Mouse (Mus musculus) neural tube, embryonic 10.5 days (tissue): ENCODE measurements around the gene Vegfc.

Experiments used
- DNase-seq: peaks from one replicate; pipeline ENCODE4 v3.0.0-alpha.2; 2017; ENCODE audit warnings: low spot score; ENCODE audit errors: extremely low spot score

Gene Vegfc

GRCm38 (mm10) chr8:54077271-54078120, at the start of gene Vegfc:
Gene Vegfc, plus strand, starts transcription at chr8:54077606.
- peak; percentile 77 for DNase-seq

GRCm38 (mm10) chr8:54034584-54034983, 42.8 kb upstream of the Vegfc start:
- DNase-seq = no peak

- no peak for DNase-seq
These were observed 34.8 kb upstream of the Vegfc start for GRCm38 (mm10) chr8:54042601-54043000.

GRCm38 (mm10) chr8:54043468-54043867, 33.9 kb upstream of the Vegfc start:
- DNase-seq = no peak

GRCm38 (mm10) chr8:54053210-54053609, 24.2 kb upstream of the Vegfc start:
- peak; percentile 27 for DNase-seq

- no peak for DNase-seq
These were observed 11.9 kb upstream of the Vegfc start for GRCm38 (mm10) chr8:54065492-54065891.

GRCm38 (mm10) chr8:54076301-54076700, 1.1 kb upstream of the Vegfc start:
- no peak for DNase-seq

- DNase-seq = peak; percentile 76
These were observed 575 bp upstream of the Vegfc start for GRCm38 (mm10) chr8:54076791-54077270.

GRCm38 (mm10) chr8:54078121-54078440, 675 bp downstream of the Vegfc start:
- no peak for DNase-seq

- no peak for DNase-seq
These were observed 1.6 kb downstream of the Vegfc start for GRCm38 (mm10) chr8:54079001-54079400.

- DNase-seq = no peak
These were observed 2.2 kb downstream of the Vegfc start for GRCm38 (mm10) chr8:54079601-54080000.

GRCm38 (mm10) chr8:54085896-54086295, 8.5 kb downstream of the Vegfc start:
- no peak for DNase-seq

GRCm38 (mm10) chr8:54087114-54087513, 9.7 kb downstream of the Vegfc start:
- no peak for DNase-seq

GRCm38 (mm10) chr8:54089204-54089603, 11.8 kb downstream of the Vegfc start:
- no peak for DNase-seq

- no peak for DNase-seq
These were observed 12.5 kb downstream of the Vegfc start for GRCm38 (mm10) chr8:54089901-54090300.

- DNase-seq = no peak
These were observed 22.7 kb downstream of the Vegfc start for GRCm38 (mm10) chr8:54100058-54100457.

GRCm38 (mm10) chr8:54114581-54114980, 37.2 kb downstream of the Vegfc start:
- no peak for DNase-seq

GRCm38 (mm10) chr8:54120115-54120514, 42.7 kb downstream of the Vegfc start:
- DNase-seq = no peak

GRCm38 (mm10) chr8:54121942-54122341, 44.5 kb downstream of the Vegfc start:
- DNase-seq = no peak

GRCm38 (mm10) chr8:54122345-54122744, 44.9 kb downstream of the Vegfc start:
- no peak for DNase-seq

- no peak for DNase-seq
These were observed 53.2 kb downstream of the Vegfc start for GRCm38 (mm10) chr8:54130558-54130957.

- peak; percentile 20 for DNase-seq
These were observed 75.8 kb downstream of the Vegfc start for GRCm38 (mm10) chr8:54153240-54153639.

GRCm38 (mm10) chr8:54163505-54163904, 86.1 kb downstream of the Vegfc start:
- peak; percentile 36 for DNase-seq
